In genomic region chr6:136964609-136965510, GRCm38 (mm10) we compare ENCODE assay signal across 13 mouse cellular contexts. TPM values are rescaled to one million over a fixed set of nuclear protein-coding genes. Genes with fewer than 3 reads are reported as not detected.
DNase-seq lines count a peak whose midpoint lies in the region; ATAC-seq lines count a peak whose summit lies in the region.
"Had no signal": no experiment of that assay in that cellular context is flagged by ENCODE, and none has a peak within 500 bp of the region (broad histone marks: within the 10 kb centered on the region; RNA-seq: fewer than 3 reads in every experiment).

No protein-coding gene starts in this region.

- no peak overlapping the region for H3K4me3 ChIP-seq in heart, embryonic 11.5 days (ENCODE audit: low read depth, low read length)
- H3K4me3 ChIP-seq: embryonic facial prominence, embryonic 13.5 days; heart, embryonic 12.5 days had no signal

- WGBS in heart, embryonic 11.5 days (ENCODE audit: insufficient replicate concordance) = 66% methylated on average over 13 of the region's 13 CpGs

- ATAC-seq in heart, embryonic 11.5 days (replicated peaks; ENCODE audit: insufficient number of reproducible peaks, low FRiP score, low TSS enrichment) = no peak
- peak; percentile 58 for ATAC-seq in monocyte, adult 5-6 weeks (replicated peaks; ENCODE audit: insufficient number of reproducible peaks, low FRiP score, low TSS enrichment, poor library complexity, severe bottlenecking)
- ATAC-seq: intestine, embryonic 16.5 days had no signal

- no peak overlapping the region for H3K4me2 ChIP-seq in heart, embryonic 11.5 days
- H3K4me2 ChIP-seq: embryonic facial prominence, embryonic 13.5 days; heart, embryonic 12.5 days had no signal

- H3K36me3 ChIP-seq in heart, embryonic 11.5 days (ENCODE audit: control insufficient read depth, insufficient read depth, low read length) = no peaks in the 10 kb centered on the region
- H3K36me3 ChIP-seq: embryonic facial prominence, embryonic 13.5 days; heart, embryonic 12.5 days had no signal

- H3K4me1 ChIP-seq in heart, embryonic 11.5 days (ENCODE audit: control insufficient read depth, insufficient read depth, low read length) = 0 out of 2 replicates have a peak, but pooled peaks cover 5% of the 10 kb centered on the region
- H3K4me1 ChIP-seq: embryonic facial prominence, embryonic 13.5 days had no signal

- no peaks in the 10 kb centered on the region for H3K9me3 ChIP-seq in heart, embryonic 11.5 days (replicated peaks; ENCODE audit: control insufficient read depth, low read length)
- H3K9me3 ChIP-seq: embryonic facial prominence, embryonic 13.5 days; heart, embryonic 12.5 days had no signal

- H3K9ac ChIP-seq in heart, embryonic 11.5 days (ENCODE audit: low read depth, low read length) = no peak overlapping the region
- H3K9ac ChIP-seq: embryonic facial prominence, embryonic 13.5 days; heart, embryonic 12.5 days had no signal

- peak; percentile 57 for DNase-seq in heart, adult 11 months
- peak; percentile 48 to 61 for DNase-seq in B cell, adult 2 months
- DNase-seq in induced T-regulatory cell, adult 2 months (ENCODE audit: low read depth) = peak; percentile 81
- DNase-seq in retina, embryonic 14.5 days (ENCODE audit: low spot score) = no peak
- no peak for DNase-seq in adrenal gland, postnatal 14 days
- DNase-seq in kidney, postnatal 14 days = no peak
- DNase-seq: cerebellum, adult 18-20 months; layer of hippocampus, postnatal 36 days had no signal

- H3K27me3 ChIP-seq in heart, embryonic 11.5 days (ENCODE audit: control insufficient read depth, insufficient read depth, low read length) = no peaks in the 10 kb centered on the region
- H3K27me3 ChIP-seq: embryonic facial prominence, embryonic 13.5 days; heart, embryonic 12.5 days had no signal

- no peak overlapping the region for H3K27ac ChIP-seq in heart, embryonic 11.5 days (ENCODE audit: low read depth, low read length)
- H3K27ac ChIP-seq: embryonic facial prominence, embryonic 13.5 days had no signal

RNA-seq across cellular contexts. Expression of gene Arhgdib, which starts 23.2 kb away (rescaled TPM):
- polyA plus RNA-seq in heart, embryonic 11.5 days (2014; fragmentation: Nextera tagmentation; extraction: Ambion mirVana) = 115 and 128 TPM in 2 replicates
- 977 to 1,211 TPM (median 1,012 TPM) in 3 replicates for total RNA-seq in monocyte, adult 5-6 weeks (2017)
- total RNA-seq in adrenal gland, postnatal 14 days (2021) = 24.4 and 62.7 TPM in 2 replicates

RNA-seq across cellular contexts. Expression of gene Pde6h, which starts 41.2 kb away (rescaled TPM):
- polyA plus RNA-seq in heart, embryonic 11.5 days (2014; fragmentation: Nextera tagmentation; extraction: Ambion mirVana) = 0.43 TPM in 1 of 2 replicates, not detected in the other
- 0.10 TPM in 1 of 3 replicates, not detected in the others for total RNA-seq in monocyte, adult 5-6 weeks (2017)
- total RNA-seq in adrenal gland, postnatal 14 days (2021) = 0.44 TPM in 1 of 2 replicates, not detected in the other
- polyA plus RNA-seq: embryonic facial prominence, embryonic 13.5 days had no signal

RNA-seq across cellular contexts. Expression of gene Erp27, which starts 42.9 kb away (rescaled TPM):
- polyA plus RNA-seq in heart, embryonic 11.5 days (2014; fragmentation: Nextera tagmentation; extraction: Ambion mirVana) = 1.3 and 1.5 TPM in 2 replicates
- 3.7 to 8.5 TPM (median 5.7 TPM) in 3 replicates for total RNA-seq in monocyte, adult 5-6 weeks (2017)
- total RNA-seq in adrenal gland, postnatal 14 days (2021) = 0.30 TPM in 1 of 2 replicates, not detected in the other

Comparison
In these comparisons a context has a peak if more than half of its experiments do, and no peak if none do; other contexts are left out.
1. DNase-seq: peak in heart, adult 11 months (single experiment), B cell, adult 2 months (2 of 2) and induced T-regulatory cell, adult 2 months (single experiment); none in retina, embryonic 14.5 days (single experiment), adrenal gland, postnatal 14 days (single experiment) and kidney, postnatal 14 days (single experiment).
2. RNA of gene Arhgdib, which starts 23.2 kb away (total RNA-seq): 977 to 1,211 TPM in monocyte, adult 5-6 weeks; 24.4 to 62.7 TPM in adrenal gland, postnatal 14 days; every median in the first group is over 10 times any median in the second.